Mouse (Mus musculus) ES-E14 (cell line): ENCODE results near the gene Sgsm3. TPM values are rescaled to one million over a fixed set of nuclear protein-coding genes. Genes with fewer than 3 reads are reported as not detected.
A peak's percentile ranks its signal among the peaks of the same experiment; 100 is the strongest.

ENCODE experiments used
- DNase-seq: peaks from one replicate; pipeline ENCODE4 v3.0.0-alpha.2; 2013; ENCODE audit warnings: low read depth, low spot score
- H3K27ac ChIP-seq: 2 replicates; pipeline ENCODE4 v1.5.1; 2012; ENCODE audit warnings: low read depth, mild to moderate bottlenecking, low read length, moderate library complexity, mixed read lengths; ENCODE audit not compliant: poor library complexity, insufficient read depth, severe bottlenecking
- H3K36me3 ChIP-seq: 2 replicates; pipeline ENCODE4 v1.6.1; 2012; ENCODE audit warnings: mild to moderate bottlenecking, low read length, moderate library complexity, mixed read lengths; ENCODE audit not compliant: control insufficient read depth, poor library complexity, insufficient read depth, severe bottlenecking
- H3K4me1 ChIP-seq, 2 experiments: fragments of 150-350 bp in 1 of 2; sonication (generic) in 1 of 2; 2 replicates each; pipeline ENCODE4 v1.6.1; 2012; ENCODE audit warnings: low read length in 2 of 2, mild to moderate bottlenecking in 1 of 2, mixed read lengths in 1 of 2; ENCODE audit not compliant: control insufficient read depth in 2 of 2, insufficient read depth in 2 of 2, poor library complexity in 1 of 2
- H3K4me3 ChIP-seq, 2 experiments: fragments of 150-350 bp in 1 of 2; sonication (generic) in 1 of 2; 2 replicates each; pipeline ENCODE4 v1.5.1; 2012; ENCODE audit warnings: low read length in 2 of 2, low read depth in 1 of 2, mild to moderate bottlenecking in 1 of 2, mixed read lengths in 1 of 2; ENCODE audit not compliant: insufficient read depth in 1 of 2, poor library complexity in 1 of 2, severe bottlenecking in 1 of 2
- H3K9ac ChIP-seq: 2 replicates; pipeline ENCODE4 v1.6.1; 2012; ENCODE audit warnings: low read depth, mild to moderate bottlenecking, low read length, mixed read lengths; ENCODE audit not compliant: poor library complexity, insufficient read depth, severe bottlenecking
- H3K9me3 ChIP-seq: fragments of 150-350 bp; sonication (generic); 2 replicates; pipeline ENCODE4 v1.6.1; 2012; ENCODE audit warnings: low read depth, mild to moderate bottlenecking, low read length; ENCODE audit not compliant: control insufficient read depth, insufficient read depth
- CHD2 ChIP-seq: IDR thresholded peaks from 2 replicates; pipeline ENCODE4 v1.6.1; 2014; ENCODE audit warnings: mild to moderate bottlenecking, low read depth, low read length, inconsistent platforms
- HCFC1 ChIP-seq: IDR thresholded peaks from 2 replicates; pipeline ENCODE4 v1.6.1; 2012; ENCODE audit warnings: low read length, inconsistent platforms, borderline replicate concordance; ENCODE audit not compliant: insufficient read depth
- MAFK ChIP-seq: IDR thresholded peaks from 2 replicates; pipeline ENCODE4 v1.6.1; 2014; ENCODE audit warnings: mild to moderate bottlenecking, low read depth, low read length, inconsistent platforms; ENCODE audit not compliant: insufficient read depth
- ZC3H11A ChIP-seq: IDR thresholded peaks from 2 replicates; pipeline ENCODE4 v1.6.1; 2012; ENCODE audit warnings: low read depth, mild to moderate bottlenecking, inconsistent platforms, low read length, borderline replicate concordance
- ZNF384 ChIP-seq: IDR thresholded peaks from 2 replicates; pipeline ENCODE4 v1.6.1; 2012; ENCODE audit warnings: low read depth, low read length, inconsistent platforms
- in situ Hi-C, 2 experiments: fragments of 600-800 bp; cut with MboI; formaldehyde crosslinking; loops; one replicate each; pipeline ENCODE4 v1.15.1; 2025; ENCODE audit warnings: low sequenced_read_pairs in 2 of 2, inconsistent platforms in 1 of 2; ENCODE audit not compliant: unreplicated experiment in 2 of 2
- total RNA-seq: library from RNA; depleted of rRNA; stranded (reverse); fragments of 300-350 nt; gene quantifications from 2 replicates; pipeline ENCODE4 v1.2.3, GENCODE M21; 2012

Sgsm3 gene
- total RNA-seq, 1 experiment: 51.6 TPM

- Histone ChIP-seq H3K9me3 (no peaks in the 10 kb centered on the region), H3K9ac (no peak overlapping the region), H3K4me3 (no peak overlapping the region), H3K36me3 (no peaks in the 10 kb centered on the region), H3K4me1 (peaks cover 0 to 3% of the 10 kb centered on the region in 2 experiments; a peak in 1 of 4 replicates), H3K27ac (no peak overlapping the region)
- TF ChIP-seq CHD2: no peak
- no peak for TF ChIP-seq ZNF384
- no peak for TF ChIP-seq HCFC1
- TF ChIP-seq MAFK: no peak
- TF ChIP-seq ZC3H11A: no peak
- in situ Hi-C loops: no loop called here
- DNase-seq: no peak
These were observed 58.0 kb downstream of the Sgsm3 start for GRCm38 (mm10) chr15:81035417-81036162.

GRCm38 (mm10) chr15:81038419-81038818, 60.9 kb downstream of the Sgsm3 start:
- in situ Hi-C loops: no loop called here
- H3K9me3 ChIP-seq: no peaks in the 10 kb centered on the region
- TF ChIP-seq MAFK (no peak), CHD2 (no peak), HCFC1 (no peak), ZNF384 (no peak), ZC3H11A (no peak)
- no peak overlapping the region for H3K9ac ChIP-seq
- H3K4me3 ChIP-seq: no peak overlapping the region
- H3K36me3 ChIP-seq: no peaks in the 10 kb centered on the region
- H3K27ac ChIP-seq: no peak overlapping the region
- no peak for DNase-seq
- H3K4me1 ChIP-seq: peaks cover 0 to 2% of the 10 kb centered on the region in 2 experiments; a peak in 1 of 4 replicates

DNA sequence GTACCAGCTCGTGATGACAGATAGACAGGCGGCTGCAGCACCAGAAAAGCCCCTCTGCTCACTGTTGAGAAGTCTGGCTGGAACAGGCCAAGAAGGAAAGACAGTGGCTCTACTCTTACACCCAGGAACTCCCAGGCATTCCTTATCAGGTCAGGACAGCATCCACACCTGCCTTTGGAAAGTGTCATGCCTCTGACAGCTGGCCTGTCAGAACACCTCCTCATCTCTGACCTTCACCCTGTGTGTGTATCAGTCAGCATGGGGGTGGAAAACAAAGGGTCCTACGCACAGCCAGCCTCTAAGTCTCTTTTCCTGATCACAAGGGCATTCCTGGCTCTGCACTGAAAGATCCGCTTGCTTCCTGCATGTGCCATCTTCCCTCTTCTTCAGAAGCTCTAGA, 64.2 kb downstream of the Sgsm3 start:
- H3K27ac ChIP-seq: no peak overlapping the region
- no peak overlapping the region for H3K4me3 ChIP-seq
- in situ Hi-C loops: no loop called here
- no peak for TF ChIP-seq MAFK
- no peak for DNase-seq
- no peak overlapping the region for H3K9ac ChIP-seq
- H3K4me1 ChIP-seq: peaks cover 0 to 2% of the 10 kb centered on the region in 2 experiments; a peak in 1 of 4 replicates
- H3K9me3 ChIP-seq: no peaks in the 10 kb centered on the region
- H3K36me3 ChIP-seq: no peaks in the 10 kb centered on the region

DNA sequence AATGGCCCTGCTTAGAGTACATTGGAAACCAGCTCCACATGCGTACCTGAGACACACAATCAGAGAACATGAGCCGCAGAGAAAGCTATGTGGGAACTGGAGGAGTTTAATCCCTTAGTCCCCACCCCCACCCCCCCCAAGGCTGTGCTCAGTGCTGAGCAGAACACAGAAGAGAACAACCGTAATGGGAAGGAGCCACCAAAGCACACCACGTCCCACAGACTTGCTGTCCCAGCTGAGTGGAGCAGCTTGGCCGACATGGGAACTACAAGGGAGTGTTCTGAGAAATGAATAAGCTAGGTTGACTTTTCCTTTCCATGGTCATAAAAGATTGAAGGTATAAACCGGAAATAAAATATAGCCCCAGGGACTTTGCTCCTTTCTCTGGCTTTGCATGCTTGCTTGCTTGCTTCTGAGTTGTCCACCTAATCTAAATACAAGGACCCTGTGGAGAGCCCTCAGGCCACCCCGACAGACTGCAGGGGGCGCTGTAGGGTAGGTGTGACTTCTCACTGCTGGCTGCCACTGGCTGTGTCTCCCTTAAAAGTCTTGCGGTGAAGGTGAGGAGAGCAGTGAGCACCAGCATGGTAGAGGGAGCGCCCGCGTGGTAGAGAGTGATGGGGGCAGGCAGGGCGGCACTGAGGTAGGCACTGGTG, 64.8 kb downstream of the Sgsm3 start:
- Histone ChIP-seq H3K36me3 (no peaks in the 10 kb centered on the region), H3K9me3 (no peaks in the 10 kb centered on the region), H3K9ac (no peak overlapping the region), H3K27ac (no peak overlapping the region), H3K4me3 (no peak overlapping the region), H3K4me1 (peaks cover 0 to 2% of the 10 kb centered on the region in 2 experiments; a peak in 1 of 4 replicates)
- DNase-seq: peak; percentile 45
- TF ChIP-seq ZC3H11A: no peak
- in situ Hi-C loops: no loop called here

GRCm38 (mm10) chr15:81044446-81044845, 66.9 kb downstream of the Sgsm3 start:
- in situ Hi-C loops: no loop called here
- H3K4me3 ChIP-seq: no peak overlapping the region
- TF ChIP-seq ZC3H11A (no peak), ZNF384 (no peak), HCFC1 (no peak), CHD2 (no peak), MAFK (no peak)
- no peaks in the 10 kb centered on the region for H3K9me3 ChIP-seq
- DNase-seq: no peak
- peaks cover 0 to 2% of the 10 kb centered on the region in 2 experiments; a peak in 1 of 4 replicates for H3K4me1 ChIP-seq
- no peak overlapping the region for H3K9ac ChIP-seq
- no peaks in the 10 kb centered on the region for H3K36me3 ChIP-seq
- H3K27ac ChIP-seq: no peak overlapping the region
